Mouse (Mus musculus): ENCODE data around the gene Ccl20.

Ccl20 gene

DNA sequence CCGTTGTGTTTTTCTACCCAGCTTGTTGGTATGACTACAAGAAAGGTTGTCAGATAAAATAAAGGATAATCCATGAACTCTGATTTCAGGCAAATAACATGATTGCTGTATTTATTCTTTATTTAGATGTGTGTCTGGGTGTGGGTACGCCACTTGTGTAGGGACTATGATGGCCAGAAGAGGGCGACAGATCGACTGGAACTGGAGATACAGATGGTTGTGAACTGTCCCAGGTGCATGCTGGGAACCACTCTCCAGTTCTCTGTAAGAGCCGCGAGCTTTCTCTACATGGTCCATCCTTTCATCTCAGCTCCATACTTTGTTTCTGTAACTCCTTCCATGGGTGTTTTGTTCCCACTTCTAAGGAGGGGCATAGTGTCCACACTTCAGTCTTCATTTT is 22.2 kb downstream of the Ccl20 start:
- no peak for DNase-seq (ENCODE audit: low read depth, low spot score)

DNA sequence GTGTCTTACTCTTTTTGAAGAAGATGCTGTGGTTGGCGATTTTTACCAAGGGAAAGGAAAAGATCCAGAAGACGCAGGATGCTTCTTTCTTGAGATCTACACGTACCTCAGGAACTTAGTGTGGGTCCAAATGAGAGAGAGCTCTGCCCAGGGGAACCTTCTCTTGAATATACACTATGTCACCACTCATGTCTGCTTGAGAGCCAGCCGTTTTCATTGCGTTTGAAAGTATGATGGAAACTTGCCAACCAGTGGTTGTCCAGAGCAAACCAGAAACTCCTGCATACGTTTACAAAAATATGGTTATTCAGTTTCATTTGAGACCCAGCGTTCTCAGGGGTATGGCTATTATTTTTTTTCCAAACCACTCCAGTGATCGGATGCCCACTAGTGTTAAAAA is 24.9 kb downstream of the Ccl20 start:
- DNase-seq (ENCODE audit: low read depth, low spot score) = no peak

DNA sequence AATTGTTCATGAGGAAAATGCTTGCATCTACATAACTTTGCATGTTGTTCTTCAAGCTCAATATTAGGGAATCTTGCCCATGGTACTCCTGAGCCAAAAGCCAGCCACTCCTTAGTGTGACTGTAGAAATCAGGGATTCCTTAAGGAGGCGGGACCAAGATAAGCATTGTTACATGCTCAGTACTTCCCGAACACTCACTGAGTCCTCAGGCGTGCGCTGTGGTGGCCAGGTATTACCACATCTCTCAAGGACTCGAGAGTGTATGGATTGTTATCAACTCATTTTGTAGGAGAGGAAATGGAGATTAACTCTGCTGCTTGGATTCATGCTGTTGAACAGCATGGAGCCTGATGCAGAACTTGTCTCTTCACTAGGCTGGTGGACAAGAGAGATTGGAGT is 25.5 kb downstream of the Ccl20 start:
- no peak for DNase-seq (ENCODE audit: low read depth, low spot score)

DNA sequence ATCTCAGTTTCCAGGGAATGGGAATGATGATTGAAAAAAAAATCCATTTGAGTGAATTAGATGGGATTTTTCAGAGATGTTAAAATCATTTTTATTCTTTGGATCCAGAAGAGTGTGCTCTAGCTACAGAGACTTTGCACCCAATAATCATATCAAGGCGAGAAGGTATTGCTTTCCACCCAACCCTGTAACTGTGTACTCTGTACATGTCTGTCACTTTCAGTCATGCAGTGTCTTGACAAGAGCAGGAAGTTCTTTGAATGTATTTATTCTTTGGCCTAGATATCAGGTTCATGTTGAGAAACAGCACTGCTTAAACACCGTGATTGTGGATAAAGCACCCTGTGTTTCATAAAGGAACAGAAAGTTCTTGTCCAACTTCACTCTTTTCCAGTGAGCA is 30.0 kb downstream of the Ccl20 start:
- DNase-seq (ENCODE audit: low read depth, low spot score) = no peak

DNA sequence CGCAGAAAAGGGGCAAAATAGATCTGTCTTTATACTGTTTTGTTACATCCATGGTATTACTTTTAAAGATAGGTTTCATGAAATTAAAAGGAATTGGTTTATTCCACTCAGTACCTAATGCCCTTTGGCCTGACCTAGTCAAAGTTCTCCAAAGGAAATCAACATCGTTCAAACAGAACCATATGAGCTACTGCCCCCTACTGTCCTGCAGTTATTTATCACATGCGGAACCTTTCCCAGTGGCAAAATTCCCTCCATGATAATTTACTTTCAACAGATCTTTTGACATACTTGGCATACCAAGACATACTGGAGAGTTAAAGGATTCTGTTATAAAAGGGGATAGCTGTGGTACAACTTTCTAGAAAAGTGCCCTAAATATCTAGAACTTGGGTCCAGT is 33.7 kb downstream of the Ccl20 start:
- DNase-seq (ENCODE audit: low read depth, low spot score) = no peak

DNA sequence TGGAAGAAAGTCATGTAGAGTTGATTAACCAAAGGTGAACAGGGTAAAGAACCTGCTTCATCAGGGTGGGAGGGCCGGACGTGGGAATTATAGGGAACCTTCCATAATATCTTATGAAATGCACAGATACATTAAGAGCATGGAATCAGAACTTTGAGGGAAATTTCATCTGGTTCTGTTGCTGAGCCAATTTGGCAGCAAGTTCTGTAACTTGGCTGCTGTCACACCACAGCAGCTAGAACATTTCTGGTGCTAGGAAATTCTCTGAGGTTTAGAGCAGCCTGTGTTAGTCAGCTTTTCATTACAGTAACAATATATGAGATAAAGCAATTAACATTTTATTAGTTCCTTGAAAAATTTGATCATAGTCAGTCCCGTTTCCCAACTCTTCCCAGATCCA is 36.4 kb downstream of the Ccl20 start:
- peak; percentile 66 for DNase-seq (ENCODE audit: low read depth, low spot score)

DNA sequence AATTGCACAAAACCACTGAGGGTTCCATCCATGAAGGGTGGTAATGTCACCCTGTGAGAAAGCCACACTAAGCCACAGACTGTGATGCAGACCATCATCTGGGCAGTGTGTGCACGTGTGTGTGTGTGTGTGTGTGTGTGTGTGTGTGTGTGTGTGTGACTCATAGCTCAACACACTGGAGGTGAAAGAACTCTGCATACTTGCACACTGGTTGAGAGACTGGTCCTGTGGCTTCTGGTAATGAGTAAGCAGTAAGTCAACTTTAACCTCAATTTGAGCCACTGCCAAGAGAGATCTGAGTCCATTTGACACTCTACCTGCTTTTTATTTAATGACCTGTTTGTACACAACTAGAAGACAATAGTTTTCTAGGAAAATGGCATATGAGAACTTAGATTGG is 40.3 kb downstream of the Ccl20 start:
- DNase-seq (ENCODE audit: low read depth, low spot score) = no peak

DNA sequence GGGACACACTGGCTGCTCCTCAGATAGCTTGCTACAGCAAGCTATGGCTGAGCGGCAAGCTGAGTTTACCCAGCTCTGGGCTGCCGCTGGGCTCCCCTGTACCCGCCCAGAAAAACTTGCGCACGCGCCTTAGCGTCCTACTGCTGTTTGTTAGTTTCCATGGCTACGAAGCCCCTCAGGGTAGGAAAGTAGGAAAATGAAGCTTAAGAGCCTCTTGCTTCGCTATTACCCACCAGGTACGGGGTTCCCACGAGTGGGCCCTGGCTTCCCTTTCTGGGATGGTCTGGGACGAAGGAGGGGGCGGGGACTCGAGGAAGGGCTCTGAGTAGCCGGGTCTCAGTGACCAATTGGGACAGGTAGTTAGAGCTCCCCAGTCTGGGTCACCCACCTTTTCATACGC is 43.0 kb downstream of the Ccl20 start, which contains the start of gene Daw1:
Daw1 (plus strand) TSS at position 150 of the 400 bp plus-strand sequence.
- DNase-seq (ENCODE audit: low read depth, low spot score) = no peak

DNA sequence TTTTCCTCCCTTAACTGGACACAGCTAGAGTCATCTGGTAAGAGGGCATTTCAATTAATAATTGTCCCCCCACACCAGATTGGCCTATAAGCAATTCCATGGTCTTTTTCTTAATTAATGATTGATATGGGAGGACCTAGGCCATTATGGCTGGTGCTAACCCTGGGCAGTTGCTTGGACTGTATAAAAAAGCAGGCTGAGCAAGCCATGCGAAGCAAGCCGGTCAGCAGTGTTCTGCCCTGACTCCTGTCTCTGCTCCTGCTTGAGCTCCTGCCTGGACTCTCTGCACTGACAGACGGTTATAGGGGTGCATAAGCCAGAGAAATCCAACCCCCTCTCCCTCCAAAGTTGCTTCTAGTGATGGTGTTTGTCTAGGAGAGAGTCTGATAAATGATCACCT is 45.1 kb downstream of the Ccl20 start:
- DNase-seq (ENCODE audit: low read depth, low spot score) = no peak

DNA sequence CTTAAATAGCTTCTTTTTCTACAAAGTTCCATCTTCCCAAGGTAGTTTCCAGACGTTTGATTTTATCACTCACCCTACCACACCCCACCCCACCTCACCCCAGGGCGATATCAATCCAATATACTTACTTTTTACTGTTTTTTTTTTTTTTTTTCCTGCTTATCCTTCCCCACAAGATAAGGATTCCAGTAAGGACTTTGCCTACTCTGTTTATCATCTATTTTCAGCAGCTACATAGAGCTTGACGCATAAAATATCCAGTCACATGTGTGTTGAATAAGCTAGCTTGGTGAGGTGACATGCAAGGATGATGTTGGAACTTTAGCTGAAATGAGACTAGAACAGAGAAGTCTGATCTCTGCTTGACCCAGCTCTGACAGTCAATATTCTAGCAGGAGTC is 47.5 kb downstream of the Ccl20 start:
- no peak for DNase-seq (ENCODE audit: low read depth, low spot score)
